Mouse (Mus musculus): ENCODE measurements around the gene Tmem151b. TPM values are rescaled to one million over a fixed set of nuclear protein-coding genes. Genes with fewer than 3 reads are reported as not detected.

The Tmem151b gene
- not detected for polyA plus RNA-seq (2014; fragmentation: Illumina TruSeq; extraction: RNeasy Lipid Tissue Mini Kit (QIAGEN cat#74804); ENCODE audit: low read depth, low replicate concordance)

GRCm38 (mm10) chr17:45549617-45550181 lies at the start of gene Tmem151b:
Gene Tmem151b, minus strand, starts transcription at chr17:45549677.

DNA sequence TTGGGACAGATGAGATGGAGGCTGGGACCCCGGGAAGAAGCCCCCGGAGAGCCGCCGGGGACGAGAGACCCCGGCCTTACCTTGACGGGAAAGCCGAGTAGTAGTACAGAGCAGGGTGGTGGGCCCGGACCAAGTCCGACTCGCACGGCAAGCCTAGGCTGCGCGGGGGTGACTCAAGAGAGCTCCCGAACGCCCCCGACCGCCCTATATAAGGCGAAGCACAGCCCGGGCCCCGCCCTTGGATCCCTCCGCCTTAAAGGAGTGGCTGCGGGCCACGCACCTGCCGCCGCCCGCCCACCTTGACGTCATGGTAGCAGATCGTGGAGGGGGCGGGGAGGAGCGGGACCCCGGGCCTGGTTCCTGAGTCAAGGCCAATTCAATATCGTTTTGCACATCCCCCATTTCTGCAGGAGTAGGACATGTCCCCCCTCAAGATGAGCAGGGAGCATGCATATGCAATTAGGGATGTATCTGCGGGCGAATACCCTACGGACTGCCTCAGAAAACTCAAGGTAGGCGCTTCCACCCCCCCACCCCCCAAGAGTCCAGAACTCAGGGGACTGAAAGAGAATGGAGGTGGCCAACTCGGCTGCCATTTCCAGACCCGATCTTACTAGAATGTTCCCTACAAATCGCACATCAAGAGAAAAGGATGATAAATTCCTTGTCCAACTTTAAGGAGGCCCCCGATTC lies 23.8 kb upstream of the Tmem151b start, which contains the start of gene Hsp90ab1:
Hsp90ab1 (minus strand) TSS at position 185 of the 693 bp plus-strand sequence.

GRCm38 (mm10) chr17:45563655-45564530 lies 14.4 kb upstream of the Tmem151b start, which contains the start of gene Slc35b2:
Gene Slc35b2, plus strand, starts transcription at chr17:45563874.

DNA sequence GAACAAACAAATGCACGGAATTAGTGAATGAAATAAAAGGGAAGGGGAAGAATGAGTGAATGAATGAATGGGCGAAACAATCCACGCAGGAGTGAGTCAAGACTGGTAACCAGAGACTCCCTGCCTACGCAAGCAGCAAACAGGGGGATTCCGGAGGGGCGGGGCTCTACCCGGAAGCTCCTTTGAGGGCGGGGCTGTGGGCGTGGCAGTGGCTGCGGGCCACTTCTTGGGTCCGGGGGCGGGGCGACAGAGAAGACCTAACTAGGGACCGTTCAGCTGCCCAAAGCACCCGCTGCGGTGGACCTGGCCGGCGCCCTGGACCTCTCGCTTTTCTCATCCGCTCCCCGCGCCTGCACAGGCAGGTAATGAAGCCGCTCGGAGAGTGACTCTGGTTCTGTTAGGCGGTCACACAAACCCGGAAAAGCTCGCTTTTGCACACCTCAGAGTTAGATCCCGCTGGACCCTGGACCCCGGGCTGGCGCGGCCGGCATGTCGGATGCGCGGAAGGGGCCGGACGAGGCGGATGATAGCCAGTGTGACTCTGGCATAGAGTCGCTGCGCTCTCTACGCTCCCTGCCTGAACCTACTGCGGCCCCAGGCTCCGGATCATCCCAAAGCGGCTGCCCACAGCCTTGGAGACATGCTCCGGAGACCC lies 6.1 kb upstream of the Tmem151b start, which contains the start of gene Nfkbie:
Nfkbie (plus strand) TSS at position 252 of the 655 bp plus-strand sequence.

GRCm38 (mm10) chr17:45523263-45523662 lies 26.2 kb downstream of the Tmem151b start, which contains the start of gene Tcte1:
Gene Tcte1, plus strand, starts transcription at chr17:45523434.

DNA sequence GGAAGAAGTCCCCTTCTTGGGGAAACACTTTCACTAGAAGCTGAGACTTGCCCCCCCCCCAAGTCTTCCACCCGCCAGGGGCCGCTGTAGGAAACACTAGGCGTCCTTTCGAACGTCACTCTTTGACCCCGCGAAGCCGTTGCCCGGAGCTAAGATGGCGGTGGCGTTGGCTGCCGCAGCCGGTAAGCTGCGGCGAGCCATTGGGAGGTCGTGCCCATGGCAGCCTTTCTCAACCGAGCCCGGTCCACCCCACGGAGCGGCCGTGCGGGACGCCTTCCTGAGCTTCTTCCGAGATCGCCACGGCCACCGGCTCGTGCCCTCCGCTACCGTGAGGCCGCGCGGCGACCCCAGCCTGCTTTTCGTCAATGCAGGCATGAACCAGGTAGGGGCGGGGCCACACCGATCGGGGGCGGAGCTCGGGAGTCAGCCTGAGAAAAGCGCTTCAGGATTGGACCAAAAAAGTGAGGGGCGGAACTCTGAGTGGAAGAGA lies 42.7 kb downstream of the Tmem151b start, which contains the start of gene Aars2:
Aars2 (plus strand) TSS at position 142 of the 490 bp plus-strand sequence.

Other genes starting within 250 kb of the Tmem151b start
- gene Cdc5l, start 115.9 kb downstream of the Tmem151b start, polyA plus RNA-seq (2014; fragmentation: Illumina TruSeq; extraction: RNeasy Lipid Tissue Mini Kit (QIAGEN cat#74804); ENCODE audit: low read depth, low replicate concordance) = 39.8 TPM
- 0.31 TPM for gene Spats1, start 74.3 kb downstream of the Tmem151b start, polyA plus RNA-seq (2014; fragmentation: Illumina TruSeq; extraction: RNeasy Lipid Tissue Mini Kit (QIAGEN cat#74804); ENCODE audit: low read depth, low replicate concordance)
- gene Aars2, start 42.8 kb downstream of the Tmem151b start, polyA plus RNA-seq (2014; fragmentation: Illumina TruSeq; extraction: RNeasy Lipid Tissue Mini Kit (QIAGEN cat#74804); ENCODE audit: low read depth, low replicate concordance) = 18.6 TPM
- not detected for gene Tcte1, start 26.2 kb downstream of the Tmem151b start, polyA plus RNA-seq (2014; fragmentation: Illumina TruSeq; extraction: RNeasy Lipid Tissue Mini Kit (QIAGEN cat#74804); ENCODE audit: low read depth, low replicate concordance)
- gene Nfkbie, start 6.0 kb upstream of the Tmem151b start, polyA plus RNA-seq (2014; fragmentation: Illumina TruSeq; extraction: RNeasy Lipid Tissue Mini Kit (QIAGEN cat#74804); ENCODE audit: low read depth, low replicate concordance) = 1.9 TPM
- 27.8 TPM for gene Slc35b2, start 14.2 kb upstream of the Tmem151b start, polyA plus RNA-seq (2014; fragmentation: Illumina TruSeq; extraction: RNeasy Lipid Tissue Mini Kit (QIAGEN cat#74804); ENCODE audit: low read depth, low replicate concordance)
- 1,229 TPM for gene Hsp90ab1, start 23.6 kb upstream of the Tmem151b start, polyA plus RNA-seq (2014; fragmentation: Illumina TruSeq; extraction: RNeasy Lipid Tissue Mini Kit (QIAGEN cat#74804); ENCODE audit: low read depth, low replicate concordance)
- 99.8 TPM for gene Slc29a1, start 49.9 kb upstream of the Tmem151b start, polyA plus RNA-seq (2014; fragmentation: Illumina TruSeq; extraction: RNeasy Lipid Tissue Mini Kit (QIAGEN cat#74804); ENCODE audit: low read depth, low replicate concordance)
- gene Mymx, start 52.4 kb upstream of the Tmem151b start, polyA plus RNA-seq (2014; fragmentation: Illumina TruSeq; extraction: RNeasy Lipid Tissue Mini Kit (QIAGEN cat#74804); ENCODE audit: low read depth, low replicate concordance) = not detected
- 2.1 TPM for gene Capn11, start 109.6 kb upstream of the Tmem151b start, polyA plus RNA-seq (2014; fragmentation: Illumina TruSeq; extraction: RNeasy Lipid Tissue Mini Kit (QIAGEN cat#74804); ENCODE audit: low read depth, low replicate concordance)
- gene Mrpl14, start 136.6 kb upstream of the Tmem151b start, polyA plus RNA-seq (2014; fragmentation: Illumina TruSeq; extraction: RNeasy Lipid Tissue Mini Kit (QIAGEN cat#74804); ENCODE audit: low read depth, low replicate concordance) = 140 TPM
- 79.9 TPM for gene Tmem63b, start 137.2 kb upstream of the Tmem151b start, polyA plus RNA-seq (2014; fragmentation: Illumina TruSeq; extraction: RNeasy Lipid Tissue Mini Kit (QIAGEN cat#74804); ENCODE audit: low read depth, low replicate concordance)
- not detected for gene 1600014C23Rik, start 184.2 kb upstream of the Tmem151b start, polyA plus RNA-seq (2014; fragmentation: Illumina TruSeq; extraction: RNeasy Lipid Tissue Mini Kit (QIAGEN cat#74804); ENCODE audit: low read depth, low replicate concordance)